In the genomic region with DNA sequence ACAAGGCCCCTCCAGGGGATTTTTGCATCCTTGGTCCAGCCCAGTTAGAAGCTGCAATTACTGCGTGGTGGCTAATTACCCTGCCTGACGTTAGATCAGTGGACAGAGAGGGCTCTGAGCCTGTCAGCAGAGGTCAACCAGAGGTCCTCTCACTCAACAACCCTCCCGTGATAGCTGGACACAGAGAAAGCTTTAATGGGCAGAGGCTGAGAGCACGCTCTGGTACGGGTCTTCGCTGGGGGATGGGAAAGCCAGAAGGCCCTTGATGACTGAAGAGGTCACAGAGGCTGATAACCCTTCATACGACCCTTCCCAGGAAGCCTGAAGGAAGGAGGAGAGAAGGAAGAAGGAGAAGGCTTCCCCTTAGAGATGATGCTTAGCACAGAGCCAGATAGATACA, we compare ENCODE assay signal across 31 mouse cellular contexts.
DNase-seq lines count a peak whose midpoint lies in the region; ATAC-seq lines count a peak whose summit lies in the region.
"Had no signal": no experiment of that assay in that cellular context is flagged by ENCODE, and none has a peak within 500 bp of the region (broad histone marks: within the 10 kb centered on the region; RNA-seq: fewer than 3 reads in every experiment).

No protein-coding gene starts in this region.

- no peak for ATAC-seq in heart, embryonic 13.5 days (ENCODE audit: extremely low read depth, insufficient number of reproducible peaks, low FRiP score, low TSS enrichment)
- ATAC-seq in midbrain, embryonic 11.5 days (ENCODE audit: low FRiP score): peak; percentile 49; the same call in 1 of the 2 replicates
- no peak for ATAC-seq in midbrain, embryonic 14.5 days (ENCODE audit: low FRiP score, low TSS enrichment)
- ATAC-seq: forebrain, embryonic 16.5 days; hindbrain, postnatal 0 days; intestine, postnatal 0 days; liver, embryonic 12.5 days; midbrain, embryonic 16.5 days; Patski had no signal

- H3K4me2 ChIP-seq in heart, embryonic 13.5 days: no peak overlapping the region; the same call in 1 of the 2 replicates
- no peak overlapping the region for H3K4me2 ChIP-seq in midbrain, embryonic 11.5 days
- H3K4me2 ChIP-seq in midbrain, embryonic 14.5 days (ENCODE audit: low read length): no peak overlapping the region
- H3K4me2 ChIP-seq: embryonic facial prominence, embryonic 15.5 days; kidney, embryonic 15.5 days; limb, embryonic 13.5 days; liver, embryonic 12.5 days had no signal

- no peaks in the 10 kb centered on the region for H3K36me3 ChIP-seq in heart, embryonic 13.5 days
- no peaks in the 10 kb centered on the region for H3K36me3 ChIP-seq in midbrain, embryonic 11.5 days (ENCODE audit: control insufficient read depth, insufficient read depth, low read length)
- H3K36me3 ChIP-seq in midbrain, embryonic 14.5 days (ENCODE audit: control insufficient read depth, insufficient read depth, low read length): no peaks in the 10 kb centered on the region
- H3K36me3 ChIP-seq: embryonic facial prominence, embryonic 15.5 days; G1E; kidney, embryonic 15.5 days; limb, embryonic 13.5 days; liver, embryonic 12.5 days had no signal

- no peak overlapping the region for H3K27ac ChIP-seq in heart, embryonic 13.5 days (replicated peaks)
- H3K27ac ChIP-seq in midbrain, embryonic 11.5 days (ENCODE audit: low read depth, low read length): no peak overlapping the region
- no peak overlapping the region for H3K27ac ChIP-seq in midbrain, embryonic 14.5 days (replicated peaks; ENCODE audit: low read depth, low read length)
- H3K27ac ChIP-seq: embryonic facial prominence, embryonic 15.5 days; hindbrain, postnatal 0 days; kidney, embryonic 15.5 days; limb, embryonic 13.5 days; liver, embryonic 12.5 days; stomach, postnatal 0 days had no signal

- H3K9ac ChIP-seq in heart, embryonic 13.5 days: peak overlapping the region; percentile 24; the same call in 1 of the 2 replicates
- H3K9ac ChIP-seq in midbrain, embryonic 11.5 days (ENCODE audit: low read length): no peak overlapping the region
- H3K9ac ChIP-seq in midbrain, embryonic 14.5 days (replicated peaks; ENCODE audit: low read length): no peak overlapping the region
- H3K9ac ChIP-seq: embryonic facial prominence, embryonic 15.5 days; kidney, embryonic 15.5 days; limb, embryonic 13.5 days; liver, embryonic 12.5 days had no signal

- H3K4me1 ChIP-seq in heart, embryonic 13.5 days: peaks cover 69% of the 10 kb centered on the region
- H3K4me1 ChIP-seq in midbrain, embryonic 11.5 days (ENCODE audit: control insufficient read depth, insufficient read depth, low read length): peaks cover 26% of the 10 kb centered on the region
- peaks cover 39% of the 10 kb centered on the region for H3K4me1 ChIP-seq in midbrain, embryonic 14.5 days (ENCODE audit: control insufficient read depth, insufficient read depth, low read length)

- no peaks in the 10 kb centered on the region for H3K27me3 ChIP-seq in heart, embryonic 13.5 days (replicated peaks)
- H3K27me3 ChIP-seq in midbrain, embryonic 11.5 days (ENCODE audit: control insufficient read depth, insufficient read depth, low read length): no peaks in the 10 kb centered on the region
- H3K27me3 ChIP-seq in midbrain, embryonic 14.5 days (ENCODE audit: control insufficient read depth, insufficient read depth, low read length): no peaks in the 10 kb centered on the region
- H3K27me3 ChIP-seq: CH12.LX; embryonic facial prominence, embryonic 15.5 days; kidney, embryonic 15.5 days; limb, embryonic 13.5 days; liver, embryonic 12.5 days; Patski had no signal

- 13% methylated on average over 7 of the region's 7 CpGs for WGBS in heart, embryonic 13.5 days
- WGBS in midbrain, embryonic 11.5 days: 21% methylated on average over 7 of the region's 7 CpGs
- 37% methylated on average over 7 of the region's 7 CpGs for WGBS in midbrain, embryonic 14.5 days

- DNase-seq in heart, postnatal 4 days: no peak
- DNase-seq in midbrain, embryonic 11.5 days (ENCODE audit: low spot score, missing footprints): no peak
- DNase-seq in midbrain, embryonic 14.5 days: no peak
- DNase-seq in embryo, embryonic 9.5 days (ENCODE audit: extremely low spot score): peak; percentile 72
- DNase-seq in urinary bladder, postnatal 25 days (ENCODE audit: low spot score): no peak
- no peak for DNase-seq in adrenal gland, adult (ENCODE audit: inconsistent age in 2 of 2, low spot score in 1 of 2)
- DNase-seq: adrenal gland, adult 2 months; B cell, adult 2 months; cerebellum, adult 18-20 months; cerebellum, postnatal 14 days; gastrocnemius, postnatal 14 days; heart, adult 11 months; kidney, postnatal 4 days; lung, adult 18-20 months; lung, postnatal 10 days; right cerebral cortex, postnatal 14 days; thymus, adult 2 months; thymus, postnatal 4 days had no signal

- no peaks in the 10 kb centered on the region for H3K9me3 ChIP-seq in heart, embryonic 13.5 days
- no peaks in the 10 kb centered on the region for H3K9me3 ChIP-seq in midbrain, embryonic 11.5 days (ENCODE audit: control insufficient read depth, low read length)
- H3K9me3 ChIP-seq in midbrain, embryonic 14.5 days (ENCODE audit: control insufficient read depth, low read length): no peaks in the 10 kb centered on the region
- H3K9me3 ChIP-seq: embryonic facial prominence, embryonic 15.5 days; kidney, embryonic 15.5 days; limb, embryonic 13.5 days; liver, embryonic 12.5 days had no signal

- no peak overlapping the region for H3K4me3 ChIP-seq in heart, embryonic 13.5 days
- H3K4me3 ChIP-seq in midbrain, embryonic 11.5 days (ENCODE audit: low read depth, low read length): no peak overlapping the region
- no peak overlapping the region for H3K4me3 ChIP-seq in midbrain, embryonic 14.5 days (replicated peaks; ENCODE audit: low read depth, low read length)
- H3K4me3 ChIP-seq: embryonic facial prominence, embryonic 15.5 days; kidney, embryonic 15.5 days; limb, embryonic 13.5 days; liver, embryonic 12.5 days had no signal
